Mouse (Mus musculus) ES-E14 (cell line): ENCODE data around the gene Vmn1r79. TPM values are rescaled to one million over a fixed set of nuclear protein-coding genes. Genes with fewer than 3 reads are reported as not detected.
"Not testable (repeated sequence)": the region's sequence is repeated elsewhere in the genome, so short reads cannot be mapped to it uniquely, and the experiment has no call there.

Experiments
- DNase-seq: peaks from one replicate; pipeline ENCODE4 v3.0.0-alpha.2; 2013; ENCODE audit warnings: low read depth, low spot score
- H3K27ac ChIP-seq: 2 replicates; pipeline ENCODE4 v1.5.1; 2012; ENCODE audit warnings: low read depth, mild to moderate bottlenecking, low read length, moderate library complexity, mixed read lengths; ENCODE audit not compliant: poor library complexity, insufficient read depth, severe bottlenecking
- H3K36me3 ChIP-seq: 2 replicates; pipeline ENCODE4 v1.6.1; 2012; ENCODE audit warnings: mild to moderate bottlenecking, low read length, moderate library complexity, mixed read lengths; ENCODE audit not compliant: control insufficient read depth, poor library complexity, insufficient read depth, severe bottlenecking
- H3K4me1 ChIP-seq, 2 experiments: fragments of 150-350 bp in 1 of 2; sonication (generic) in 1 of 2; 2 replicates each; pipeline ENCODE4 v1.6.1; 2012; ENCODE audit warnings: low read length in 2 of 2, mild to moderate bottlenecking in 1 of 2, mixed read lengths in 1 of 2; ENCODE audit not compliant: control insufficient read depth in 2 of 2, insufficient read depth in 2 of 2, poor library complexity in 1 of 2
- H3K4me3 ChIP-seq, 2 experiments: fragments of 150-350 bp in 1 of 2; sonication (generic) in 1 of 2; 2 replicates each; pipeline ENCODE4 v1.5.1; 2012; ENCODE audit warnings: low read length in 2 of 2, low read depth in 1 of 2, mild to moderate bottlenecking in 1 of 2, mixed read lengths in 1 of 2; ENCODE audit not compliant: insufficient read depth in 1 of 2, poor library complexity in 1 of 2, severe bottlenecking in 1 of 2
- H3K9ac ChIP-seq: 2 replicates; pipeline ENCODE4 v1.6.1; 2012; ENCODE audit warnings: low read depth, mild to moderate bottlenecking, low read length, mixed read lengths; ENCODE audit not compliant: poor library complexity, insufficient read depth, severe bottlenecking
- H3K9me3 ChIP-seq: fragments of 150-350 bp; sonication (generic); 2 replicates; pipeline ENCODE4 v1.6.1; 2012; ENCODE audit warnings: low read depth, mild to moderate bottlenecking, low read length; ENCODE audit not compliant: control insufficient read depth, insufficient read depth
- CHD2 ChIP-seq: IDR thresholded peaks from 2 replicates; pipeline ENCODE4 v1.6.1; 2014; ENCODE audit warnings: mild to moderate bottlenecking, low read depth, low read length, inconsistent platforms
- HCFC1 ChIP-seq: IDR thresholded peaks from 2 replicates; pipeline ENCODE4 v1.6.1; 2012; ENCODE audit warnings: low read length, inconsistent platforms, borderline replicate concordance; ENCODE audit not compliant: insufficient read depth
- MAFK ChIP-seq: IDR thresholded peaks from 2 replicates; pipeline ENCODE4 v1.6.1; 2014; ENCODE audit warnings: mild to moderate bottlenecking, low read depth, low read length, inconsistent platforms; ENCODE audit not compliant: insufficient read depth
- ZC3H11A ChIP-seq: IDR thresholded peaks from 2 replicates; pipeline ENCODE4 v1.6.1; 2012; ENCODE audit warnings: low read depth, mild to moderate bottlenecking, inconsistent platforms, low read length, borderline replicate concordance
- ZNF384 ChIP-seq: IDR thresholded peaks from 2 replicates; pipeline ENCODE4 v1.6.1; 2012; ENCODE audit warnings: low read depth, low read length, inconsistent platforms
- in situ Hi-C, 2 experiments: fragments of 600-800 bp; cut with MboI; formaldehyde crosslinking; loops; one replicate each; pipeline ENCODE4 v1.15.1; 2025; ENCODE audit warnings: low sequenced_read_pairs in 2 of 2, inconsistent platforms in 1 of 2; ENCODE audit not compliant: unreplicated experiment in 2 of 2
- total RNA-seq: library from RNA; depleted of rRNA; stranded (reverse); fragments of 300-350 nt; gene quantifications from 2 replicates; pipeline ENCODE4 v1.2.3, GENCODE M21; 2012; rRNA removed

Gene Vmn1r79
- not detected in 2 replicates for total RNA-seq

GRCm38 (mm10) chr7:12170979-12171378 lies at the start of gene Vmn1r79:
Gene Vmn1r79, plus strand, starts transcription at chr7:12171279.
- H3K9me3 ChIP-seq, in situ Hi-C loops, H3K27ac ChIP-seq, H3K36me3 ChIP-seq, H3K4me3 ChIP-seq, H3K4me1 ChIP-seq, H3K9ac ChIP-seq, DNase-seq: not testable (repeated sequence)

GRCm38 (mm10) chr7:12149957-12150356 lies 21.1 kb upstream of the Vmn1r79 start, which contains the start of gene Vmn1r78:
Gene Vmn1r78, plus strand, starts transcription at chr7:12150257.
- no peak within 1 kb of the TSS for H3K4me3 ChIP-seq
- H3K4me1 ChIP-seq = no peaks in the 10 kb centered on the region
- H3K9ac ChIP-seq = no peak within 1 kb of the TSS
- H3K9me3 ChIP-seq = no peaks in the 10 kb centered on the region
- no peaks in the 10 kb centered on the region for H3K36me3 ChIP-seq
- H3K27ac ChIP-seq = no peak within 1 kb of the TSS
- TF ChIP-seq CHD2 = no peak
- TF ChIP-seq ZC3H11A = no peak
- TF ChIP-seq HCFC1 = no peak
- no peak for DNase-seq
- in situ Hi-C loops = no loop called here

GRCm38 (mm10) chr7:12156463-12156862 lies 14.6 kb upstream of the Vmn1r79 start:
- H3K4me3 ChIP-seq, H3K9ac ChIP-seq, DNase-seq, H3K27ac ChIP-seq, H3K4me1 ChIP-seq, H3K9me3 ChIP-seq, in situ Hi-C loops, H3K36me3 ChIP-seq: not testable (repeated sequence)

GRCm38 (mm10) chr7:12172926-12173325 lies 1.8 kb downstream of the Vmn1r79 start:
- H3K4me3 ChIP-seq, DNase-seq, H3K4me1 ChIP-seq, H3K9me3 ChIP-seq, H3K36me3 ChIP-seq, in situ Hi-C loops, H3K27ac ChIP-seq, H3K9ac ChIP-seq: not testable (repeated sequence)

GRCm38 (mm10) chr7:12188986-12189385 lies 17.9 kb downstream of the Vmn1r79 start, which contains the start of gene Vmn1r80:
Gene Vmn1r80, plus strand, starts transcription at chr7:12189286.
- Histone ChIP-seq H3K36me3 (no peaks in the 10 kb centered on the region), H3K4me1 (no peaks in the 10 kb centered on the region), H3K9me3 (no peaks in the 10 kb centered on the region), H3K4me3 (no peak within 1 kb of the TSS), H3K9ac (no peak within 1 kb of the TSS), H3K27ac (no peak within 1 kb of the TSS)
- no peak for TF ChIP-seq CHD2
- no peak for TF ChIP-seq MAFK
- TF ChIP-seq ZNF384 = no peak
- TF ChIP-seq HCFC1 = no peak
- no peak for TF ChIP-seq ZC3H11A
- DNase-seq = no peak
- in situ Hi-C loops = no loop called here
